Mouse (Mus musculus) midbrain, embryonic 12.5 days (tissue): ENCODE measurements at regions not wholly inside any gene's neighbourhood (a gene's known extent, or its start where the extent isn't known, plus 50 kb on each side); places are given as distances from the start of the nearest gene placed in this dataset.
A peak's percentile ranks its signal among the peaks of the same experiment; 100 is the strongest.

ENCODE experiments used
- ATAC-seq: fragments of 200-750 bp; cut with Nextera tagmentation; 2 replicates; pipeline ENCODE4 v1.8.0; 2017; ENCODE audit warnings: low read depth, moderate TSS enrichment, moderate library complexity; ENCODE audit not compliant: low FRiP score
- H3K27ac ChIP-seq: fragments of 300-500 bp; sonication (generic); replicated peaks from 2 replicates; pipeline ENCODE4 v1.5.1; 2016; ENCODE audit warnings: mild to moderate bottlenecking
- H3K27me3 ChIP-seq: fragments of 300-500 bp; sonication (generic); 2 replicates; pipeline ENCODE4 v1.6.1; 2016; ENCODE audit warnings: mild to moderate bottlenecking
- H3K36me3 ChIP-seq: fragments of 300-500 bp; sonication (generic); 2 replicates; pipeline ENCODE4 v1.6.1; 2016
- H3K4me1 ChIP-seq: fragments of 300-500 bp; sonication (generic); 2 replicates; pipeline ENCODE4 v1.6.1; 2016
- H3K4me2 ChIP-seq: fragments of 300-500 bp; sonication (generic); replicated peaks from 2 replicates; pipeline ENCODE4 v1.6.1; 2016; ENCODE audit warnings: mild to moderate bottlenecking, moderate library complexity
- H3K4me3 ChIP-seq: fragments of 300-500 bp; sonication (generic); 2 replicates; pipeline ENCODE4 v1.5.1; 2016; ENCODE audit warnings: mild to moderate bottlenecking
- H3K9ac ChIP-seq: fragments of 300-500 bp; sonication (generic); replicated peaks from 2 replicates; pipeline ENCODE4 v1.6.1; 2016; ENCODE audit warnings: mild to moderate bottlenecking, moderate library complexity
- H3K9me3 ChIP-seq: fragments of 300-500 bp; sonication (generic); 2 replicates; pipeline ENCODE4 v1.6.1; 2016; ENCODE audit warnings: mild to moderate bottlenecking
- WGBS: fragments of 180-500 bp; shearing (Covaris S2); methylation state at CpG from one replicate; pipeline ENCODE4 v1.1.7; 2016; 5-methylcytosine and 5-hydroxymethylcytosine counted together

GRCm38 (mm10) chr15:40435156-40435555, 301.0 kb downstream of the 9330182O14Rik start:
- no peak overlapping the region for H3K27ac ChIP-seq
- no peaks in the 10 kb centered on the region; the same call in 1 of the 2 replicates for H3K4me1 ChIP-seq
- H3K4me2 ChIP-seq: no peak overlapping the region
- no peak for ATAC-seq
- H3K9ac ChIP-seq: no peak overlapping the region
- H3K4me3 ChIP-seq: no peak overlapping the region
- H3K27me3 ChIP-seq: no peaks in the 10 kb centered on the region
- no peaks in the 10 kb centered on the region for H3K36me3 ChIP-seq
- 85% methylated on average over 4 of the region's 4 CpGs for WGBS
- H3K9me3 ChIP-seq: no peaks in the 10 kb centered on the region

GRCm38 (mm10) chr15:40436688-40437087, 302.5 kb downstream of the 9330182O14Rik start:
- Histone ChIP-seq H3K4me2 (no peak overlapping the region), H3K36me3 (no peaks in the 10 kb centered on the region), H3K4me3 (no peak overlapping the region), H3K27ac (no peak overlapping the region), H3K9ac (no peak overlapping the region), H3K4me1 (no peaks in the 10 kb centered on the region; the same call in 1 of the 2 replicates), H3K9me3 (no peaks in the 10 kb centered on the region), H3K27me3 (no peaks in the 10 kb centered on the region)
- 0 out of 2 replicates have a peak, but pooled peaks have one; percentile 58 for ATAC-seq
- 35% methylated on average over 3 of the region's 3 CpGs for WGBS

- ATAC-seq: no peak
- Histone ChIP-seq H3K27ac (no peak overlapping the region), H3K9me3 (no peaks in the 10 kb centered on the region), H3K4me1 (no peaks in the 10 kb centered on the region; the same call in 1 of the 2 replicates), H3K4me2 (no peak overlapping the region), H3K9ac (no peak overlapping the region), H3K27me3 (no peaks in the 10 kb centered on the region), H3K36me3 (no peaks in the 10 kb centered on the region), H3K4me3 (no peak overlapping the region)
- 84% methylated on average over 1 of the region's 1 CpGs for WGBS
These were observed 305.7 kb downstream of the 9330182O14Rik start for GRCm38 (mm10) chr15:40439827-40440226.

- no peak for ATAC-seq
- Histone ChIP-seq H3K27me3 (no peaks in the 10 kb centered on the region), H3K36me3 (no peaks in the 10 kb centered on the region), H3K9ac (no peak overlapping the region), H3K4me3 (no peak overlapping the region), H3K9me3 (no peaks in the 10 kb centered on the region), H3K4me2 (no peak overlapping the region), H3K27ac (no peak overlapping the region), H3K4me1 (no peaks in the 10 kb centered on the region)
- WGBS: 69% methylated on average over 1 of the region's 1 CpGs
These were observed 314.5 kb downstream of the 9330182O14Rik start for GRCm38 (mm10) chr15:40448623-40449022.

DNA sequence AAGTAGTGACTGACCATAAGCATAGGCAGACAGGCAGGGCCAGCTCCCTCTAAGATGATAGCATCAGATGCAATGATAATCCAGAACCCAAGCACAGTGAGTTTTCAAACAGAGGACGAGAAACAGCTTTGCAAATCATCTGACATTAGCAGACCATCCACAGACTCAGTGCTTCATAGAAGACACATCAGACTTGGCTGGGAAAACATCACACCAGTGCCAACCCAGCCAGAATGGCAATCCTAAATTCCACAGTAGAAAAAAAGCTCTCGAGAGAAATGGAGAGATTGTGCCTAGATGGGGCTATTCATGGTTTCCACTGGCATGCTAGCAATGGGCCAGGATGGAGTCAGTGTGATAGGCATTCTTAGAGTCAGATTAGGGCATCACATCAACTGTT, 319.1 kb downstream of the 9330182O14Rik start:
- H3K4me3 ChIP-seq: no peak overlapping the region
- no peak overlapping the region for H3K27ac ChIP-seq
- H3K9me3 ChIP-seq: no peaks in the 10 kb centered on the region
- H3K4me1 ChIP-seq: no peaks in the 10 kb centered on the region
- no peaks in the 10 kb centered on the region for H3K36me3 ChIP-seq
- H3K27me3 ChIP-seq: no peaks in the 10 kb centered on the region
- ATAC-seq: no peak
- WGBS: 76% methylated on average over 2 of the region's 2 CpGs
- H3K4me2 ChIP-seq: no peak overlapping the region
- no peak overlapping the region for H3K9ac ChIP-seq

- H3K9ac ChIP-seq: no peak overlapping the region
- ATAC-seq: no peak
- H3K4me1 ChIP-seq: no peaks in the 10 kb centered on the region
- no peak overlapping the region for H3K4me2 ChIP-seq
- H3K9me3 ChIP-seq: no peaks in the 10 kb centered on the region
- H3K27me3 ChIP-seq: no peaks in the 10 kb centered on the region
- WGBS: 82% methylated on average over 7 of the region's 7 CpGs
- H3K27ac ChIP-seq: no peak overlapping the region
- no peaks in the 10 kb centered on the region for H3K36me3 ChIP-seq
- no peak overlapping the region for H3K4me3 ChIP-seq
These were observed 341.6 kb downstream of the 9330182O14Rik start for GRCm38 (mm10) chr15:40475659-40476355.

GRCm38 (mm10) chr15:40480386-40480785, 346.2 kb downstream of the 9330182O14Rik start:
- H3K4me1 ChIP-seq: no peaks in the 10 kb centered on the region
- H3K27ac ChIP-seq: no peak overlapping the region
- H3K9me3 ChIP-seq: no peaks in the 10 kb centered on the region
- no peak overlapping the region for H3K4me2 ChIP-seq
- ATAC-seq: no peak
- no peak overlapping the region for H3K4me3 ChIP-seq
- no peaks in the 10 kb centered on the region for H3K36me3 ChIP-seq
- WGBS: 79% methylated on average over 1 of the region's 1 CpGs
- H3K27me3 ChIP-seq: no peaks in the 10 kb centered on the region
- no peak overlapping the region for H3K9ac ChIP-seq

- H3K4me1 ChIP-seq: no peaks in the 10 kb centered on the region
- no peaks in the 10 kb centered on the region for H3K9me3 ChIP-seq
- ATAC-seq: no peak
- H3K36me3 ChIP-seq: no peaks in the 10 kb centered on the region
- WGBS: 61% methylated on average over 3 of the region's 3 CpGs
- H3K4me3 ChIP-seq: no peak overlapping the region
- H3K27me3 ChIP-seq: no peaks in the 10 kb centered on the region
- no peak overlapping the region for H3K9ac ChIP-seq
- no peak overlapping the region for H3K27ac ChIP-seq
- H3K4me2 ChIP-seq: no peak overlapping the region
These were observed 347.1 kb downstream of the 9330182O14Rik start for GRCm38 (mm10) chr15:40481239-40481638.

GRCm38 (mm10) chr15:40485997-40486396, 351.8 kb downstream of the 9330182O14Rik start:
- Histone ChIP-seq H3K9ac (no peak overlapping the region), H3K4me2 (no peak overlapping the region), H3K4me1 (no peaks in the 10 kb centered on the region), H3K4me3 (no peak overlapping the region), H3K36me3 (no peaks in the 10 kb centered on the region), H3K27me3 (no peaks in the 10 kb centered on the region), H3K9me3 (no peaks in the 10 kb centered on the region), H3K27ac (no peak overlapping the region)
- ATAC-seq: no peak
- WGBS: 94% methylated on average over 1 of the region's 1 CpGs

GRCm38 (mm10) chr15:40501180-40502125, 367.3 kb downstream of the 9330182O14Rik start:
- Histone ChIP-seq H3K9me3 (no peaks in the 10 kb centered on the region), H3K4me1 (no peaks in the 10 kb centered on the region), H3K36me3 (no peaks in the 10 kb centered on the region), H3K27me3 (no peaks in the 10 kb centered on the region), H3K4me2 (no peak overlapping the region), H3K27ac (no peak overlapping the region), H3K4me3 (no peak overlapping the region), H3K9ac (no peak overlapping the region)
- no peak for ATAC-seq
- WGBS: 61% methylated on average over 11 of the region's 11 CpGs

DNA sequence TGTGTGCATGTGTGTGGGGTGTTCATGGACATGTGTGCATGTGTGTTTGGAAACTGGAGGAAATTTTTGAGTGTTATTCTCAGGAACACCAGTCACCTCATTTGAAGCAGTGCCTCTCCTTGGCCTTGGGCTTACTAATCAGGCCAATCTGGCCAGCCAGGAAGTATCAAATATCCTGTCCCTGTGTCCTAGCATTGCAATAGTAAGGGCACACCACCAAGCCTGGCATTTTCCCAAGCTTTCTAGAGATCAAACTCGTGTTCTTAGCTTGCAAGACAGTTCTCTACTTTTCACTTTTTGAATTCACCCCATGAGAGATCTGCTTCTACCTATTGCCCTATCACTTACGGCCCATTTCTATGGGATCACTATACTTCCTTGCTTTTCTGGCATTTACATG, 376.7 kb downstream of the 9330182O14Rik start:
- Histone ChIP-seq H3K4me2 (no peak overlapping the region), H3K27ac (no peak overlapping the region), H3K4me1 (no peaks in the 10 kb centered on the region), H3K36me3 (no peaks in the 10 kb centered on the region), H3K27me3 (no peaks in the 10 kb centered on the region), H3K4me3 (no peak overlapping the region), H3K9ac (no peak overlapping the region), H3K9me3 (no peaks in the 10 kb centered on the region)
- WGBS: 84% methylated on average over 2 of the region's 2 CpGs
- no peak for ATAC-seq

DNA sequence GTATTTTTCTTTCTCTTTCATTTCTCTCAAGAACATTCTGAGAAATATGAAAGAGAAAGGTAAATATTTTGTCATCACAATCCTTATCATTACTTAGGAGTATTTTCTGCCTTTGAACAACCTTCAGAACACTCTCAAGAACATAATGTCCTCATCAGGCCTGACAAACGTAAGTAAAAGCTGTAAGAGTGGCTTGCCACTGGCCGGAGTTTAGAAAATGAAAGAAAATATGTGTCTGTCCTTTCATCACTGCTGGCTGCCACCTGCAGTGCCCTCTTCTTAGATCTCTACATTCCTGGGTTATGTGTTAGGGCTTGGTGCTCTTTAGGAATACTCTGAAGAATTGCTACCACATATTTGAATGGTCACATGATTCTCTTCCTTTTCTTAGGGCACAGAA, 390.2 kb downstream of the 9330182O14Rik start:
- ATAC-seq: no peak
- Histone ChIP-seq H3K9ac (no peak overlapping the region), H3K4me3 (no peak overlapping the region), H3K27ac (no peak overlapping the region), H3K4me2 (no peak overlapping the region), H3K36me3 (no peaks in the 10 kb centered on the region), H3K4me1 (no peaks in the 10 kb centered on the region), H3K9me3 (no peaks in the 10 kb centered on the region), H3K27me3 (no peaks in the 10 kb centered on the region)
- 66% methylated on average over 2 of the region's 2 CpGs for WGBS
